Mouse (Mus musculus): ENCODE measurements around the gene Stat5a. TPM values are rescaled to one million over a fixed set of nuclear protein-coding genes. Genes with fewer than 3 reads are reported as not detected.

Stat5a gene
- polyA plus RNA-seq, 1 experiment = 1.5 TPM

- Histone ChIP-seq H3K27ac (ENCODE audit: insufficient read depth, low read length) (no peak overlapping the region), H3K4me3 (ENCODE audit: insufficient read depth, low read length) (no peak overlapping the region), H3K4me1 (ENCODE audit: control insufficient read depth, insufficient read depth, low read length) (no peaks in the 10 kb centered on the region)
- no peak for TF ChIP-seq POLR2A (IDR thresholded peaks at IDR 0.05; ENCODE audit: extremely low read depth, insufficient read depth, low read length)
- TF ChIP-seq CTCF (IDR thresholded peaks at IDR 0.05; ENCODE audit: extremely low read depth, insufficient read depth, low read length) = no peak
Measured at GRCm38 (mm10) chr11:100870968-100871350, 11.8 kb downstream of the Stat5a start.

- no peak overlapping the region for H3K4me3 ChIP-seq (ENCODE audit: insufficient read depth, low read length)
- H3K27ac ChIP-seq (ENCODE audit: insufficient read depth, low read length) = no peak overlapping the region
- H3K4me1 ChIP-seq (ENCODE audit: control insufficient read depth, insufficient read depth, low read length) = no peaks in the 10 kb centered on the region
- TF ChIP-seq CTCF (IDR thresholded peaks at IDR 0.05; ENCODE audit: extremely low read depth, insufficient read depth, low read length) = no peak
- TF ChIP-seq POLR2A (IDR thresholded peaks at IDR 0.05; ENCODE audit: extremely low read depth, insufficient read depth, low read length) = no peak
Measured at GRCm38 (mm10) chr11:100875761-100876160, 16.6 kb downstream of the Stat5a start.

- H3K4me3 ChIP-seq (ENCODE audit: insufficient read depth, low read length) = no peak overlapping the region
- no peak overlapping the region for H3K27ac ChIP-seq (ENCODE audit: insufficient read depth, low read length)
- H3K4me1 ChIP-seq (ENCODE audit: control insufficient read depth, insufficient read depth, low read length) = no peaks in the 10 kb centered on the region
- TF ChIP-seq CTCF (IDR thresholded peaks at IDR 0.05; ENCODE audit: extremely low read depth, insufficient read depth, low read length) (no peak), POLR2A (IDR thresholded peaks at IDR 0.05; ENCODE audit: extremely low read depth, insufficient read depth, low read length) (no peak)
Measured at GRCm38 (mm10) chr11:100879321-100880078, 20.3 kb downstream of the Stat5a start.

GRCm38 (mm10) chr11:100883640-100884039 lies 24.5 kb downstream of the Stat5a start:
- no peak overlapping the region for H3K27ac ChIP-seq (ENCODE audit: insufficient read depth, low read length)
- H3K4me3 ChIP-seq (ENCODE audit: insufficient read depth, low read length) = no peak overlapping the region
- TF ChIP-seq POLR2A (IDR thresholded peaks at IDR 0.05; ENCODE audit: extremely low read depth, insufficient read depth, low read length) (no peak), CTCF (IDR thresholded peaks at IDR 0.05; ENCODE audit: extremely low read depth, insufficient read depth, low read length) (no peak)
- no peaks in the 10 kb centered on the region for H3K4me1 ChIP-seq (ENCODE audit: control insufficient read depth, insufficient read depth, low read length)

GRCm38 (mm10) chr11:100885472-100885871 lies 26.3 kb downstream of the Stat5a start:
- no peak overlapping the region for H3K27ac ChIP-seq (ENCODE audit: insufficient read depth, low read length)
- TF ChIP-seq POLR2A (IDR thresholded peaks at IDR 0.05; ENCODE audit: extremely low read depth, insufficient read depth, low read length) (no peak), CTCF (IDR thresholded peaks at IDR 0.05; ENCODE audit: extremely low read depth, insufficient read depth, low read length) (no peak)
- no peak overlapping the region for H3K4me3 ChIP-seq (ENCODE audit: insufficient read depth, low read length)
- H3K4me1 ChIP-seq (ENCODE audit: control insufficient read depth, insufficient read depth, low read length) = no peaks in the 10 kb centered on the region

GRCm38 (mm10) chr11:100886188-100886740 lies 27.1 kb downstream of the Stat5a start:
- TF ChIP-seq CTCF (IDR thresholded peaks at IDR 0.05; ENCODE audit: extremely low read depth, insufficient read depth, low read length) (no peak), POLR2A (IDR thresholded peaks at IDR 0.05; ENCODE audit: extremely low read depth, insufficient read depth, low read length) (no peak)
- Histone ChIP-seq H3K4me1 (ENCODE audit: control insufficient read depth, insufficient read depth, low read length) (no peaks in the 10 kb centered on the region), H3K4me3 (ENCODE audit: insufficient read depth, low read length) (no peak overlapping the region), H3K27ac (ENCODE audit: insufficient read depth, low read length) (no peak overlapping the region)

GRCm38 (mm10) chr11:100887236-100887635 lies 28.1 kb downstream of the Stat5a start:
- Histone ChIP-seq H3K4me1 (ENCODE audit: control insufficient read depth, insufficient read depth, low read length) (no peaks in the 10 kb centered on the region), H3K27ac (ENCODE audit: insufficient read depth, low read length) (no peak overlapping the region), H3K4me3 (ENCODE audit: insufficient read depth, low read length) (no peak overlapping the region)
- TF ChIP-seq CTCF (IDR thresholded peaks at IDR 0.05; ENCODE audit: extremely low read depth, insufficient read depth, low read length) (no peak), POLR2A (IDR thresholded peaks at IDR 0.05; ENCODE audit: extremely low read depth, insufficient read depth, low read length) (no peak)

GRCm38 (mm10) chr11:100887764-100888163 lies 28.6 kb downstream of the Stat5a start:
- Histone ChIP-seq H3K27ac (ENCODE audit: insufficient read depth, low read length) (no peak overlapping the region), H3K4me3 (ENCODE audit: insufficient read depth, low read length) (no peak overlapping the region), H3K4me1 (ENCODE audit: control insufficient read depth, insufficient read depth, low read length) (peaks cover 1% of the 10 kb centered on the region; the same call in 1 of the 2 replicates)
- no peak for TF ChIP-seq POLR2A (IDR thresholded peaks at IDR 0.05; ENCODE audit: extremely low read depth, insufficient read depth, low read length)
- TF ChIP-seq CTCF (IDR thresholded peaks at IDR 0.05; ENCODE audit: extremely low read depth, insufficient read depth, low read length) = no peak

- Histone ChIP-seq H3K4me3 (ENCODE audit: insufficient read depth, low read length) (no peak overlapping the region), H3K4me1 (ENCODE audit: control insufficient read depth, insufficient read depth, low read length) (peaks cover 1% of the 10 kb centered on the region; the same call in 1 of the 2 replicates), H3K27ac (ENCODE audit: insufficient read depth, low read length) (no peak overlapping the region)
- no peak for TF ChIP-seq POLR2A (IDR thresholded peaks at IDR 0.05; ENCODE audit: extremely low read depth, insufficient read depth, low read length)
- no peak for TF ChIP-seq CTCF (IDR thresholded peaks at IDR 0.05; ENCODE audit: extremely low read depth, insufficient read depth, low read length)
Measured at GRCm38 (mm10) chr11:100888348-100888820, 29.2 kb downstream of the Stat5a start.

GRCm38 (mm10) chr11:100890481-100890880 lies 31.3 kb downstream of the Stat5a start:
- H3K27ac ChIP-seq (ENCODE audit: insufficient read depth, low read length) = no peak overlapping the region
- no peak overlapping the region for H3K4me3 ChIP-seq (ENCODE audit: insufficient read depth, low read length)
- peaks cover 1% of the 10 kb centered on the region; the same call in 1 of the 2 replicates for H3K4me1 ChIP-seq (ENCODE audit: control insufficient read depth, insufficient read depth, low read length)
- TF ChIP-seq POLR2A (IDR thresholded peaks at IDR 0.05; ENCODE audit: extremely low read depth, insufficient read depth, low read length) = no peak
- no peak for TF ChIP-seq CTCF (IDR thresholded peaks at IDR 0.05; ENCODE audit: extremely low read depth, insufficient read depth, low read length)

Measured in cortical plate, adult 2 months (tissue).